Mouse (Mus musculus) testis, adult 2 months (tissue): ENCODE measurements around the gene Celsr1. TPM values are rescaled to one million over a fixed set of nuclear protein-coding genes. Genes with fewer than 3 reads are reported as not detected.

ENCODE experiments used
- H3K27ac ChIP-seq: fragments of 200-500 bp; 2 replicates; pipeline ENCODE4 v1.5.1; 2012; ENCODE audit warnings: low read depth, low read length; ENCODE audit not compliant: control insufficient read depth, insufficient read depth
- H3K27me3 ChIP-seq: fragments of 200-500 bp; 2 replicates; pipeline ENCODE4 v1.6.1; 2012; ENCODE audit warnings: mild to moderate bottlenecking, low read length, moderate library complexity; ENCODE audit not compliant: control insufficient read depth, insufficient read depth
- H3K36me3 ChIP-seq: fragments of 200-500 bp; 2 replicates; pipeline ENCODE4 v1.6.1; 2012; ENCODE audit warnings: mild to moderate bottlenecking, low read length; ENCODE audit not compliant: control insufficient read depth, insufficient read depth
- H3K4me1 ChIP-seq: fragments of 200-500 bp; 2 replicates; pipeline ENCODE4 v1.6.1; 2012; ENCODE audit warnings: low read length; ENCODE audit not compliant: control insufficient read depth, insufficient read depth
- H3K4me3 ChIP-seq: fragments of 200-500 bp; 2 replicates; pipeline ENCODE4 v1.5.1; 2012; ENCODE audit warnings: low read depth, mild to moderate bottlenecking, low read length, moderate library complexity, mixed read lengths; ENCODE audit not compliant: control insufficient read depth
- CTCF ChIP-seq: fragments of 200-500 bp; IDR thresholded peaks from 2 replicates; pipeline ENCODE4 v1.5.1; 2012; ENCODE audit warnings: low read depth, mild to moderate bottlenecking, inconsistent platforms, low read length, moderate library complexity; ENCODE audit not compliant: control insufficient read depth, insufficient read depth, insufficient replicate concordance
- POLR2A ChIP-seq: fragments of 200-500 bp; IDR thresholded peaks from 2 replicates; pipeline ENCODE4 v1.6.1; 2012; ENCODE audit warnings: low read depth, mild to moderate bottlenecking, inconsistent platforms, low read length, moderate library complexity; ENCODE audit not compliant: control insufficient read depth
- polyA plus RNA-seq: library from polyadenylated mRNA; depleted of rRNA; stranded (reverse); fragments of >200 nt; gene quantifications from 2 replicates; pipeline ENCODE4 v1.2.3, GENCODE M21; 2012

Gene Celsr1
- polyA plus RNA-seq, 1 experiment, result 0.15 TPM

- Histone ChIP-seq H3K4me1 (no peaks in the 10 kb centered on the region), H3K4me3 (no peak overlapping the region), H3K27me3 (no peaks in the 10 kb centered on the region), H3K36me3 (no peaks in the 10 kb centered on the region), H3K27ac (no peak overlapping the region)
- TF ChIP-seq POLR2A (no peak), CTCF (no peak)
Observed at GRCm38 (mm10) chr15:85899396-85899795, 134.2 kb downstream of the Celsr1 start.

GRCm38 (mm10) chr15:85897113-85897512, 136.5 kb downstream of the Celsr1 start:
- no peaks in the 10 kb centered on the region; the same call in 1 of the 2 replicates for H3K36me3 ChIP-seq
- TF ChIP-seq POLR2A, result no peak
- no peak for TF ChIP-seq CTCF
- H3K27me3 ChIP-seq, result no peaks in the 10 kb centered on the region
- no peak overlapping the region for H3K27ac ChIP-seq
- H3K4me3 ChIP-seq, result no peak overlapping the region
- no peaks in the 10 kb centered on the region for H3K4me1 ChIP-seq

- no peaks in the 10 kb centered on the region for H3K27me3 ChIP-seq
- no peak overlapping the region for H3K27ac ChIP-seq
- no peaks in the 10 kb centered on the region for H3K4me1 ChIP-seq
- no peaks in the 10 kb centered on the region; the same call in 1 of the 2 replicates for H3K36me3 ChIP-seq
- no peak overlapping the region for H3K4me3 ChIP-seq
- TF ChIP-seq POLR2A (no peak), CTCF (peak; percentile 91; the same call in 1 of the 2 replicates)
Observed at GRCm38 (mm10) chr15:85896284-85896683, 137.3 kb downstream of the Celsr1 start.

GRCm38 (mm10) chr15:85893871-85894270, 139.7 kb downstream of the Celsr1 start:
- H3K36me3 ChIP-seq, result no peaks in the 10 kb centered on the region; the same call in 1 of the 2 replicates
- TF ChIP-seq POLR2A, result no peak
- no peaks in the 10 kb centered on the region for H3K4me1 ChIP-seq
- H3K4me3 ChIP-seq, result no peak overlapping the region
- no peak overlapping the region for H3K27ac ChIP-seq
- no peaks in the 10 kb centered on the region for H3K27me3 ChIP-seq

- Histone ChIP-seq H3K27ac (no peak overlapping the region), H3K4me1 (no peaks in the 10 kb centered on the region), H3K4me3 (no peak overlapping the region), H3K36me3 (no peaks in the 10 kb centered on the region; the same call in 1 of the 2 replicates), H3K27me3 (no peaks in the 10 kb centered on the region)
- no peak for TF ChIP-seq CTCF
- TF ChIP-seq POLR2A, result no peak
Observed at GRCm38 (mm10) chr15:85892498-85893118, 141.0 kb downstream of the Celsr1 start.

- H3K4me3 ChIP-seq, result no peak overlapping the region
- no peaks in the 10 kb centered on the region for H3K27me3 ChIP-seq
- TF ChIP-seq CTCF, result no peak
- TF ChIP-seq POLR2A, result no peak
- no peaks in the 10 kb centered on the region; the same call in 1 of the 2 replicates for H3K36me3 ChIP-seq
- H3K27ac ChIP-seq, result no peak overlapping the region
- no peaks in the 10 kb centered on the region for H3K4me1 ChIP-seq
Observed at GRCm38 (mm10) chr15:85891971-85892370, 141.6 kb downstream of the Celsr1 start.

- Histone ChIP-seq H3K27ac (no peak overlapping the region), H3K4me3 (no peak overlapping the region), H3K36me3 (no peaks in the 10 kb centered on the region; the same call in 1 of the 2 replicates), H3K4me1 (no peaks in the 10 kb centered on the region), H3K27me3 (no peaks in the 10 kb centered on the region)
- TF ChIP-seq POLR2A (no peak), CTCF (no peak)
Observed at GRCm38 (mm10) chr15:85889235-85889634, 144.3 kb downstream of the Celsr1 start.

DNA sequence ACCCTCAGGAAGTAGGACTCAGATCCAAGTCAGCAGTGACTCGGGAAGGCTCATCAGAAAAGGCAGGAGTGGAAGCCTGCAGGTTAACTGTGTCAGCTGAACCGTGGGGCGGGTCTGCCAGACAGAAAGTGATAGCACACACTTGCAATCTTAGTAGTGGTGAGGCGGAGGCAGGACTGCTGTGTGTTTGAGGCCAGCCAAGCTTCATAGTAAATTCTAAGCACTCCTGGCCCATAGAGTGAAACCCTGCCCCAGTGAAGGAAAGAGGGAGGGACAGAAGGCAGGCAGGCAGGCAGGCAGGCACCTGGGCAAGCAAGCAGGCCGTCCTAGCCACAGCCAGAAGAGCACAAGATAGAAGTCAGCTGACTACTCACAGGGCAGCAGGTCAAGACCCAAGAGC, 148.0 kb downstream of the Celsr1 start:
- H3K36me3 ChIP-seq, result no peaks in the 10 kb centered on the region; the same call in 1 of the 2 replicates
- H3K27me3 ChIP-seq, result no peaks in the 10 kb centered on the region
- TF ChIP-seq POLR2A (no peak), CTCF (no peak)
- no peak overlapping the region for H3K27ac ChIP-seq
- H3K4me1 ChIP-seq, result no peaks in the 10 kb centered on the region
- H3K4me3 ChIP-seq, result no peak overlapping the region
